9 mouse cellular contexts compared by ENCODE assay signal in genomic region chr15:78916052-78916826, GRCm38 (mm10). TPM values are rescaled to one million over a fixed set of nuclear protein-coding genes. Genes with fewer than 3 reads are reported as not detected.
DNase-seq lines count a peak whose midpoint lies in the region; ATAC-seq lines count a peak whose summit lies in the region.
"Had no signal": no experiment of that assay in that cellular context is flagged by ENCODE, and none has a peak within 500 bp of the region (broad histone marks: within the 10 kb centered on the region; RNA-seq: fewer than 3 reads in every experiment).

No protein-coding gene starts in this region.

- ATAC-seq in forebrain, embryonic 16.5 days = no peak
- ATAC-seq in midbrain, embryonic 11.5 days (ENCODE audit: low FRiP score) = no peak; the same call in 1 of the 2 replicates

- peak overlapping the region; percentile 86 for H3K4me2 ChIP-seq in forebrain, embryonic 16.5 days (ENCODE audit: low read length)
- H3K4me2 ChIP-seq in midbrain, embryonic 11.5 days = peak overlapping the region; percentile 90

- H3K27ac ChIP-seq in forebrain, embryonic 16.5 days (ENCODE audit: low read length) = peak overlapping the region; percentile 52
- H3K27ac ChIP-seq in midbrain, embryonic 11.5 days (ENCODE audit: low read depth, low read length) = 0 out of 2 replicates have a peak overlapping the region, but pooled peaks have one; percentile 27

- peak; percentile 40 to 56 for DNase-seq in kidney, postnatal 4 days
- no peak for DNase-seq in kidney, adult 11 months
- peak; percentile 79 for DNase-seq in cerebellum, adult 11-12 months
- DNase-seq in midbrain, embryonic 11.5 days (ENCODE audit: low spot score, missing footprints) = no peak
- no peak for DNase-seq in spleen, postnatal 14 days (ENCODE audit: low spot score in 2 of 2)
- no peak for DNase-seq in ovary, postnatal 14 days (ENCODE audit: low spot score)
- no peak for DNase-seq in adrenal gland, postnatal 25 days

- peak overlapping the region; percentile 77 for H3K4me3 ChIP-seq in forebrain, embryonic 16.5 days (replicated peaks; ENCODE audit: low read length)
- peak overlapping the region; percentile 21 for H3K4me3 ChIP-seq in midbrain, embryonic 11.5 days (ENCODE audit: low read depth, low read length)

- peak overlapping the region; percentile 61 for H3K9ac ChIP-seq in forebrain, embryonic 16.5 days (replicated peaks; ENCODE audit: low read depth, low read length)
- peak overlapping the region; percentile 55 for H3K9ac ChIP-seq in midbrain, embryonic 11.5 days (ENCODE audit: low read length)

- H3K36me3 ChIP-seq in forebrain, embryonic 16.5 days (ENCODE audit: control insufficient read depth, insufficient read depth) = peaks cover 9% of the 10 kb centered on the region; the same call in 1 of the 2 replicates
- peaks cover 4% of the 10 kb centered on the region; the same call in 1 of the 2 replicates for H3K36me3 ChIP-seq in midbrain, embryonic 11.5 days (ENCODE audit: control insufficient read depth, insufficient read depth, low read length)

- no peaks in the 10 kb centered on the region for H3K27me3 ChIP-seq in forebrain, embryonic 16.5 days (replicated peaks; ENCODE audit: control insufficient read depth, insufficient read depth, low read length)
- no peaks in the 10 kb centered on the region for H3K27me3 ChIP-seq in midbrain, embryonic 11.5 days (ENCODE audit: control insufficient read depth, insufficient read depth, low read length)

- 29% methylated on average over 12 of the region's 12 CpGs for WGBS in forebrain, embryonic 16.5 days
- 58% methylated on average over 12 of the region's 12 CpGs for WGBS in midbrain, embryonic 11.5 days

- H3K4me1 ChIP-seq in forebrain, embryonic 16.5 days (replicated peaks; ENCODE audit: control insufficient read depth, insufficient read depth, low read length) = peaks cover 27% of the 10 kb centered on the region
- H3K4me1 ChIP-seq in midbrain, embryonic 11.5 days (ENCODE audit: control insufficient read depth, insufficient read depth, low read length) = peaks cover 23% of the 10 kb centered on the region

- no peaks in the 10 kb centered on the region for H3K9me3 ChIP-seq in forebrain, embryonic 16.5 days (ENCODE audit: control insufficient read depth, low read length)
- H3K9me3 ChIP-seq in midbrain, embryonic 11.5 days (ENCODE audit: control insufficient read depth, low read length) = no peaks in the 10 kb centered on the region

RNA-seq across cellular contexts. Expression of gene Pdxp, which starts 2.5 kb away (rescaled TPM):
- polyA plus RNA-seq in forebrain, embryonic 16.5 days (2015; fragmentation: Nextera tagmentation; extraction: Ambion mirVana) = 96.4 and 102 TPM in 2 replicates
- polyA plus RNA-seq in midbrain, embryonic 11.5 days (2014; fragmentation: Nextera tagmentation; extraction: Ambion mirVana) = 32.6 and 33.8 TPM in 2 replicates
- 5.0 and 6.0 TPM in 2 replicates for total RNA-seq in adrenal gland, postnatal 25 days (2021)

RNA-seq across cellular contexts. Expression of gene Lgals1, which starts 10.3 kb away (rescaled TPM):
- polyA plus RNA-seq in forebrain, embryonic 16.5 days (2015; fragmentation: Nextera tagmentation; extraction: Ambion mirVana) = 51.9 and 95.5 TPM in 2 replicates
- 360 and 382 TPM in 2 replicates for polyA plus RNA-seq in midbrain, embryonic 11.5 days (2014; fragmentation: Nextera tagmentation; extraction: Ambion mirVana)
- 273 and 304 TPM in 2 replicates for total RNA-seq in adrenal gland, postnatal 25 days (2021)

RNA-seq across cellular contexts. Expression of gene Sh3bp1, which starts 16.7 kb away (rescaled TPM):
- polyA plus RNA-seq in forebrain, embryonic 16.5 days (2015; fragmentation: Nextera tagmentation; extraction: Ambion mirVana) = 4.9 and 6.0 TPM in 2 replicates
- 9.1 and 10.3 TPM in 2 replicates for polyA plus RNA-seq in midbrain, embryonic 11.5 days (2014; fragmentation: Nextera tagmentation; extraction: Ambion mirVana)
- 6.1 and 8.8 TPM in 2 replicates for total RNA-seq in adrenal gland, postnatal 25 days (2021)

RNA-seq across cellular contexts. Expression of gene Gm49510, which starts 16.8 kb away (rescaled TPM):
- 0.19 and 0.30 TPM in 2 replicates for polyA plus RNA-seq in forebrain, embryonic 16.5 days (2015; fragmentation: Nextera tagmentation; extraction: Ambion mirVana)
- polyA plus RNA-seq in midbrain, embryonic 11.5 days (2014; fragmentation: Nextera tagmentation; extraction: Ambion mirVana) = 0.11 TPM in 1 of 2 replicates, not detected in the other
- not detected in 2 replicates for total RNA-seq in adrenal gland, postnatal 25 days (2021)
- total RNA-seq: layer of hippocampus, postnatal 25 days had no signal

RNA-seq across cellular contexts. Expression of gene Nol12, which starts 18.5 kb away (rescaled TPM):
- 60.4 and 64.2 TPM in 2 replicates for polyA plus RNA-seq in forebrain, embryonic 16.5 days (2015; fragmentation: Nextera tagmentation; extraction: Ambion mirVana)
- 58.3 and 62.7 TPM in 2 replicates for polyA plus RNA-seq in midbrain, embryonic 11.5 days (2014; fragmentation: Nextera tagmentation; extraction: Ambion mirVana)
- 42.7 and 44.0 TPM in 2 replicates for total RNA-seq in adrenal gland, postnatal 25 days (2021)

Comparison
In these comparisons a context has a peak if more than half of its experiments do, and no peak if none do; other contexts are left out.
1. DNase-seq: peak in kidney, postnatal 4 days (2 of 2) and cerebellum, adult 11-12 months (single experiment); none in kidney, adult 11 months (single experiment), midbrain, embryonic 11.5 days (single experiment), spleen, postnatal 14 days (0 of 2), ovary, postnatal 14 days (single experiment) and adrenal gland, postnatal 25 days (single experiment).